Mouse (Mus musculus): ENCODE data around the gene Rims4.

DNA sequence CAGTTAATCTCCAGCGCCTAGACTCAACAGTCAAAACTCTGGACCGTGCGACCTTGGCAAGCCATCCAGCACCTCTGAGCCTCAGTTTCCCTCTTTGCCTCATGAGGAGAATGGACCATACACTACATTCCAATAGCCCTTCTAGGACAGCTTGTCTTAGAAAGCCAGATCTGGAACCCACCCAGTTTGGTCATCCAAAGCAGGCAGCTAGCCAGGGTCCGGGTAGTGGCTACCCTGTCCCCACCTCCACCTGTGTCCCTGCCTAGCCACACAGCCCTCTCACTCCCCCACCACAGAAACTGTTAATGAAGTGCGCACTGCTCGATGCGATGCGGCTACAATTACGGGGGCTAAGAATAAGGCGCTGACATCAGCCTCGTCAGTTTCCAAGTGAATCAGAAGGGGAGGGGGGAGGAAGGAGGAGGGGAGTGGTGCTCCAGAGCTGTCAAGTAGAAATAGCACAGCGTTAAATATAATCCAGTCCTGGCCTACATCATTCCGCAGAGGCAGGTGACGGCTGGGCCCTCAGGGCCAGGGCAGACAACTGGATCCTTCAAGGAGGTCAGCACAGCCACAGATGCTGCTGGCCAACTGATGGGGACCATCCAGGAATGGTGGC is 6.5 kb downstream of the Rims4 start:
- TF ChIP-seq POLR2A (IDR thresholded peaks at IDR 0.05; ENCODE audit: low read depth, low read length) (no peak), CTCF (conservative IDR thresholded peaks at IDR 0.05; ENCODE audit: insufficient read depth, insufficient read length, low read depth, low read length) (no peak)
